Mouse (Mus musculus): ENCODE measurements around the gene Bloc1s5. TPM values are rescaled to one million over a fixed set of nuclear protein-coding genes. Genes with fewer than 3 reads are reported as not detected.
"Not testable (repeated sequence)": the region's sequence is repeated elsewhere in the genome, so short reads cannot be mapped to it uniquely, and the experiment has no call there.

The Bloc1s5 gene
- total and polyA plus RNA-seq, 3 experiments: 5.6 to 12.7 (median 9.3) TPM

DNA sequence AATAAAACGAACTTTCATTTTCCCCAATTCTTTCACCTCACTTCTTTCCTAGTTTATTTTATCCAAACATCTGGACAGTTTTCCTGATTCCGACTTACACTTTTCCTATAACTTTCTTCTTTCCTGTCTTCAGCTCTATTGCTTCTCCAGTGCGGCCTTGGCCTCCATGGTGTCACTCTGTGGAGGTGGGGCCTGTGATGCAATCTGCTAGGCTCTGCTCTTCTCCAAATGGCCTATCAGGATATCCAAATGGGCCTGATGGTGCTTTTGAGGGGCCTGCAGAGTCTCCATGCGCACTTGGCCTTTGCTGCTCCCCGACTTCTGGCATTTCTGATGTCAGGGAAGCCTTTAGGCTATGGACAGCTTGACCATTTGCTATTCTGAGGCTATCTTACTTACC is 11.6 kb downstream of the Bloc1s5 start:
- no peak for DNase-seq (ENCODE audit: extremely low read depth)
- peaks cover 0 to 50% of the 10 kb centered on the region in 2 experiments for H3K36me3 ChIP-seq (replicated peaks in 1 of 2; ENCODE audit: control insufficient read depth in 1 of 2, insufficient read depth in 1 of 2, low read length in 1 of 2)

DNA sequence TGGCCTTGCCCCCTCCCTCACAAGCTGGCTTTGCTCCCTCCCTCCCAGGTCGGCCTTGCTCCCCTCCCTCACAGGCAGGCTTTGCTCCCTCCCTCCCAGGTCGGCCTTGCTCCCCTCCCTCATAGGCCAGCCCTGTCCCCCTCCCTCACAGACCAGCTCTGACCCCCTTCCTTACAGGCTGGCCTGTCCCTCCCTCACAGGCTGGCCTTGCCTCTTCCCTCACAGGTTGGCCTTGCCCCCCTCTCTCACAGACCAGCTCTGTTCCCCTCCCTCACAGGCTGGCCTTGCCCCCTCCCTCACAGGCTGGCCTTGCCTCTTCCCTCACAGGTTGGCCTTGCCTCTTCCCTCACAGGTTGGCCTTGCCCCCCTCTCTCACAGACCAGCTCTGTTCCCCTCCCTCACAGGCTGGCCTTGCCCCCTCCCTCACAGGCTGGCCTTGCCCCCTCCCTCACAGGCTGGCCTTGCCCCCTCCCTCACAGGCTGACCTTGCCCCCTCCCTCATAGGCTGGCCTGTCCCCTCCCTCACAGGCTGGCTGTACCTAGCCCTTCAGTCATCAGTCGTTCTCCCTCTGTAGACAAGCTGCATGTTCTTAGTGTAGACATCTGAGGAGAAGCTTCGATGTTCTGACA is 16.8 kb downstream of the Bloc1s5 start:
- H3K79me2 ChIP-seq (replicated peaks; ENCODE audit: control insufficient read depth, extremely low read depth, insufficient read depth, poor library complexity, severe bottlenecking); H3K27me3 ChIP-seq (replicated peaks); H3K9ac ChIP-seq (ENCODE audit: insufficient read depth, low read depth); DNase-seq (ENCODE audit: extremely low read depth); H3K4me3 ChIP-seq (replicated peaks in 1 of 3; ENCODE audit: low read depth in 2 of 3, low read length in 2 of 3, poor library complexity in 1 of 3); dilution Hi-C loops (cut with MboI; ENCODE audit: extremely low pct_ligation_motif_present, extremely low pct_unique_long_range_greater_than_20kb, low sequenced_read_pairs); H3K9me3 ChIP-seq (replicated peaks; ENCODE audit: low read length); H3K4me1 ChIP-seq (ENCODE audit: control insufficient read depth in 1 of 2, insufficient read depth in 2 of 2); in situ Hi-C loops (cut with MboI; ENCODE audit: low pct_ligation_motif_present, low pct_unique_long_range_greater_than_20kb, low sequenced_read_pairs); H3K27ac ChIP-seq (ENCODE audit: insufficient read depth, low read depth); H3K4me2 ChIP-seq (ENCODE audit: insufficient read depth, low read depth, poor library complexity, severe bottlenecking): not testable (repeated sequence)
- H3K36me3 ChIP-seq (replicated peaks in 1 of 2; ENCODE audit: control insufficient read depth in 1 of 2, insufficient read depth in 1 of 2, low read length in 1 of 2): peaks cover 10 to 57% of the 10 kb centered on the region in 2 experiments

More for the DNA sequence above, 11.6 kb downstream of the Bloc1s5 start:
- in situ Hi-C loops (cut with MboI; ENCODE audit: low pct_ligation_motif_present, low pct_unique_long_range_greater_than_20kb, low sequenced_read_pairs): no loop called here
- Histone ChIP-seq H3K4me3 (replicated peaks in 1 of 3; ENCODE audit: low read depth in 2 of 3, low read length in 2 of 3, poor library complexity in 1 of 3) (no peak overlapping the region), H3K9ac (ENCODE audit: insufficient read depth, low read depth) (no peak overlapping the region), H3K4me2 (ENCODE audit: insufficient read depth, low read depth, poor library complexity, severe bottlenecking) (no peak overlapping the region), H3K27ac (ENCODE audit: insufficient read depth, low read depth) (no peak overlapping the region), H3K9me3 (replicated peaks; ENCODE audit: low read length) (no peaks in the 10 kb centered on the region), H3K27me3 (replicated peaks) (no peaks in the 10 kb centered on the region), H3K4me1 (ENCODE audit: control insufficient read depth in 1 of 2, insufficient read depth in 2 of 2) (no peaks in the 10 kb centered on the region), H3K79me2 (replicated peaks; ENCODE audit: control insufficient read depth, extremely low read depth, insufficient read depth, poor library complexity, severe bottlenecking) (no peaks in the 10 kb centered on the region)
- dilution Hi-C loops (cut with MboI; ENCODE audit: extremely low pct_ligation_motif_present, extremely low pct_unique_long_range_greater_than_20kb, low sequenced_read_pairs): no loop called here
- TF ChIP-seq MYC (IDR thresholded peaks at IDR 0.05; ENCODE audit: low read depth, low read length) (no peak), MXI1 (IDR thresholded peaks at IDR 0.05; ENCODE audit: low read depth, low read length) (no peak), TBP (conservative IDR thresholded peaks at IDR 0.05; ENCODE audit: low read depth, low read length) (no peak), NRF1 (IDR thresholded peaks at IDR 0.05; ENCODE audit: low read depth, low read length) (no peak), MAFK (IDR thresholded peaks at IDR 0.05; ENCODE audit: insufficient replicate concordance, low read length) (no peak), RCOR1 (conservative IDR thresholded peaks at IDR 0.05; ENCODE audit: low read depth, low read length) (no peak), ZC3H11A (IDR thresholded peaks at IDR 0.05; ENCODE audit: low read depth, low read length) (no peak), IRF4 (IDR thresholded peaks at IDR 0.05; ENCODE audit: low read depth, low read length) (no peak), CHD1 (IDR thresholded peaks at IDR 0.05; ENCODE audit: low read depth, low read length) (no peak), ETS1 (conservative IDR thresholded peaks at IDR 0.05; ENCODE audit: low read depth, low read length) (no peak), ELF1 (IDR thresholded peaks at IDR 0.05; ENCODE audit: low read depth, low read length) (no peak), POLR2AphosphoS2 (IDR thresholded peaks at IDR 0.05; ENCODE audit: low read depth, low read length) (no peak), BHLHE40 (IDR thresholded peaks at IDR 0.05; ENCODE audit: low read depth, low read length) (no peak), UBTF (IDR thresholded peaks at IDR 0.05; ENCODE audit: low read depth, low read length) (no peak), USF2 (conservative IDR thresholded peaks at IDR 0.05; ENCODE audit: low read depth, low read length) (no peak), JUND (conservative IDR thresholded peaks at IDR 0.05; ENCODE audit: low read depth, low read length) (no peak), SMC3 (IDR thresholded peaks at IDR 0.05; ENCODE audit: low read depth, low read length) (no peak), GABPA (IDR thresholded peaks at IDR 0.05; ENCODE audit: insufficient replicate concordance, low read depth, low read length) (no peak)

Measured in CH12.LX (cell line).